Mouse (Mus musculus): ENCODE measurements around the gene Cideb. TPM values are rescaled to one million over a fixed set of nuclear protein-coding genes. Genes with fewer than 3 reads are reported as not detected.

Cideb gene
- total RNA-seq, 2 experiments from 2014 or later = not detected

Other genes with a start within 250 kb of the Cideb start
- under 1 TPM in 1 of 2 experiments, not detected in 1; 0.16 TPM for gene Cpne6, start 248.0 kb downstream of the Cideb start, total RNA-seq (2021)
- gene Nrl, start 233.5 kb downstream of the Cideb start, total RNA-seq (2021) = not detected
- gene Pck2, start 218.2 kb downstream of the Cideb start, total RNA-seq (2021) = 10 to 100 TPM; 11.5 to 13.8 TPM
- 10 to 100 TPM; 76.5 to 87.8 TPM for gene Dcaf11, start 198.5 kb downstream of the Cideb start, total RNA-seq (2021)
- not detected for gene A730061H03Rik, start 198.1 kb downstream of the Cideb start, total RNA-seq (2021)
- 100 to 1,000 TPM; 415 to 455 TPM for gene Fitm1, start 182.8 kb downstream of the Cideb start, total RNA-seq (2021)
- gene Psme1, start 180.3 kb downstream of the Cideb start, total RNA-seq (2021) = 10 to 100 TPM; 48.3 to 49.7 TPM
- gene Emc9, start 173.2 kb downstream of the Cideb start, total RNA-seq (2021) = 10 to 100 TPM; 38.6 to 39.4 TPM
- 10 to 100 TPM; 57.5 to 63.2 TPM for gene Psme2, start 167.3 kb downstream of the Cideb start, total RNA-seq (2021)
- 10 to 100 TPM in 1 of 2 experiments, 1 to 10 TPM in 1; 9.4 to 11.7 TPM for gene Rnf31, start 166.8 kb downstream of the Cideb start, total RNA-seq (2021)
- 1 to 10 TPM; 3.9 to 4.8 TPM for gene Irf9, start 154.9 kb downstream of the Cideb start, total RNA-seq (2021)
- gene Rec8, start 140.4 kb downstream of the Cideb start, total RNA-seq (2021) = under 1 TPM; 0.53 to 0.72 TPM
- 10 to 100 TPM; 52.5 to 62.0 TPM for gene Ipo4, start 122.5 kb downstream of the Cideb start, total RNA-seq (2021)
- gene Gm49378, start 120.6 kb downstream of the Cideb start, total RNA-seq (2021) = under 1 TPM; 0.27 to 0.96 TPM
- gene Tm9sf1, start 114.7 kb downstream of the Cideb start, total RNA-seq (2021) = 10 to 100 TPM; 21.5 TPM
- gene Tssk4, start 108.3 kb downstream of the Cideb start, total RNA-seq (2021) = under 1 TPM; 0.12 to 0.49 TPM
- gene Mdp1, start 98.0 kb downstream of the Cideb start, total RNA-seq (2021) = 10 to 100 TPM; 17.8 to 19.7 TPM
- gene Gmpr2, start 86.5 kb downstream of the Cideb start, total RNA-seq (2021) = 1 to 10 TPM; 4.0 to 4.3 TPM
- 100 to 1,000 TPM; 200 to 201 TPM for gene Nedd8, start 86.3 kb downstream of the Cideb start, total RNA-seq (2021)
- gene Tinf2, start 76.6 kb downstream of the Cideb start, total RNA-seq (2021) = 10 to 100 TPM; 10.3 to 11.2 TPM
- under 1 TPM; 0.16 to 0.35 TPM for gene Tgm1, start 44.5 kb downstream of the Cideb start, total RNA-seq (2021)
- 1 to 10 TPM; 8.2 to 9.3 TPM for gene Rabggta, start 36.2 kb downstream of the Cideb start, total RNA-seq (2021)
- 10 to 100 TPM; 28.5 to 30.2 TPM for gene Dhrs1, start 12.8 kb downstream of the Cideb start, total RNA-seq (2021)
- gene Nop9, start 12.8 kb downstream of the Cideb start, total RNA-seq (2021) = 10 to 100 TPM; 12.1 to 13.9 TPM
- gene Ltb4r2, start 3.0 kb upstream of the Cideb start, total RNA-seq (2021) = under 1 TPM in 1 of 2 experiments, not detected in 1; 0.12 TPM
- under 1 TPM; 0.22 to 0.39 TPM for gene Ltb4r1, start 7.5 kb upstream of the Cideb start, total RNA-seq (2021)
- gene Adcy4, start 25.6 kb upstream of the Cideb start, total RNA-seq (2021) = 1 to 10 TPM; 7.1 to 8.6 TPM
- 1 to 10 TPM; 2.4 to 2.6 TPM for gene Ripk3, start 30.4 kb upstream of the Cideb start, total RNA-seq (2021)
- gene Nfatc4, start 64.7 kb upstream of the Cideb start, total RNA-seq (2021) = 1 to 10 TPM; 7.4 to 7.5 TPM
- gene Nynrin, start 95.6 kb upstream of the Cideb start, total RNA-seq (2021) = 1 to 10 TPM; 7.2 to 7.5 TPM
- gene Cbln3, start 125.9 kb upstream of the Cideb start, total RNA-seq (2021) = under 1 TPM; 0.11 to 0.12 TPM
- gene Khnyn, start 126.5 kb upstream of the Cideb start, total RNA-seq (2021) = 1 to 10 TPM; 7.1 to 8.2 TPM
- gene Sdr39u1, start 141.8 kb upstream of the Cideb start, total RNA-seq (2021) = 10 to 100 TPM; 82.6 to 85.7 TPM
- gene Cma1, start 186.2 kb upstream of the Cideb start, total RNA-seq (2021) = 1 to 10 TPM; 7.6 to 9.9 TPM
- under 1 TPM in 1 of 2 experiments, not detected in 1; 0.57 TPM for gene Cma2, start 192.5 kb upstream of the Cideb start, total RNA-seq (2021)